Mouse (Mus musculus) gastrocnemius, adult 18-20 months (tissue): ENCODE results near the gene Apoh. TPM values are rescaled to one million over a fixed set of nuclear protein-coding genes. Genes with fewer than 3 reads are reported as not detected.
A peak's percentile ranks its signal among the peaks of the same experiment; 100 is the strongest.

Experiments
- DNase-seq: peaks from one replicate; pipeline ENCODE4 v3.0.0; 2021; ENCODE audit warnings: low spot score
- long read RNA-seq, 2 experiments: library from polyadenylated mRNA; stranded (forward); transcript quantifications; one replicate each; pipeline ENCODE4 v2.0.0; 2021
- total RNA-seq, 2 experiments: library from RNA; stranded (reverse); gene quantifications; 2 replicates each; pipeline ENCODE4 v1.2.3; 2021

Gene Apoh
- 1 to 10 TPM in 1 of 2 experiments, under 1 TPM in 1; 0.78 to 1.6 TPM for total RNA-seq
- long read RNA-seq, experiment 1, partial matches to known transcripts, result 0 of 1 reads
- long read RNA-seq, experiment 1, other reads (novel, unspliced or antisense), result 1 of 1 reads
- long read RNA-seq, experiment 2, partial matches to known transcripts, result 0 of 1 reads
- long read RNA-seq, experiment 2, other reads (novel, unspliced or antisense), result 1 of 1 reads

- DNase-seq, result peak; percentile 86
These were observed at the start of gene Apoh for GRCm38 (mm10) chr11:108342781-108343768. TSS of gene Apoh (plus strand) at chr11:108343354.

GRCm38 (mm10) chr11:108293843-108294242 is 49.3 kb upstream of the Apoh start:
- no peak for DNase-seq

DNA sequence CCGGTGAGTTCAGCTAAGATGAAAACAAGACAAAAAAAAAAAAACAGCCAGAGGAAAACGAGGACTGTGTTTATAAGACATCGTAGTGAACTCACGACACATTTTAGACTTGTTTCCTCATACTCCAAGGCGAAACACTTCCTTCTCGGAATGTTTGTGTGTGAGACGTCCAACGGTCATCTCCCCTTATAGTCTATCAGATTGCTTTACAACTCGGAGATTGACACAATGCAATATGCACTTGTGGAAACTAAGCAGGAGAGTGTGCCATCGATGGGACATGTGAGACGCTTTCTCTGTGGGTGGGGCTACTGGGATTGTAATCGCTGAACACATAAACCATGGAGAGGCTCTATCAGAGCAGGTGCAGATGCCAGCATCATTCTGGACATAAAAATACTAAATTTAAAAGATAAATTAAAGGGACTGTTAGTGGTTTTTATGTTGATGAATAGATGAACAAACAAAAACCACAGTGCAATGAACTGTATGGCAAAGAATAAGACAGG is 48.8 kb upstream of the Apoh start:
- no peak for DNase-seq

- no peak for DNase-seq
These were observed 47.8 kb upstream of the Apoh start for GRCm38 (mm10) chr11:108295373-108295772.

DNA sequence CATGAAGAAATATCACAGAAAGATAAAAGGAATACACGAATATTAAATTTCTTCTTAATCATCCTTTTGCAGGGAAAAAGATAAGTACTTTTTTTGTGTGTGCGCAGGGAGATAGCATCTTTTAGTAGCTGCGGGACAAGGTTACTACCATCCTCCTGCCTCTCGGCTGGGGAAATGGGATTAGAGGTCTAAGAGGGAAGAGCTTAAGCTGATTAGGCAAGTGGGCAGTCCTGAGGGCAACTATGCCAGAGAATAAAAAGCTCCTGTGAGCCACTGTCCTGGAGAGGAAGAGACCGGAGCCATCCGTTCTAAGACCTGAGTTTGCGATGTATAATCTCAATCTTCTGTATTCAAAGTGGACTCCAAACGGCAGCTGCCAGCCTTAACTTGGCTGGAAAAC is 45.2 kb upstream of the Apoh start:
- DNase-seq, result no peak

- DNase-seq, result peak; percentile 44
These were observed 43.2 kb upstream of the Apoh start for GRCm38 (mm10) chr11:108299913-108300312.

DNA sequence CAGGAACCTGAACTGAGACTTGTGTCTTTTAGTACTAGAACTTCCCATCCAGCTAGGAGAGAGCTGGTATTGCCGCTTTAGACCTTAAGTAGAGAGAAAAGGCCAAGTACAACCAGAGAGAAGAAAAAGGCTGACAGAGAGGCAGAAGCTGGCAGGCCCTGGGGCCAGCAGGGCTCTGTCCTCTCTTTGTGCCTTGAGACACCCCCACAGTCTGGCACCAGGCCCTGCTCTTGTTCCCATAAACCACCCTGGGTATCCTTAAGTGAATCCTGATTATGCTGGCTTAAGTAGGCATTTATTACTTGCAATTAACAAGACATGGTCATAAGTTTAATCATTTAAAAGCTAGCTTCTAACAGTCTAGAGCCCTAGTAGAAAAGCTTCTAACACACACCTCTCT is 42.7 kb upstream of the Apoh start:
- peak; percentile 23 for DNase-seq

- peak; percentile 85 for DNase-seq
These were observed 42.1 kb upstream of the Apoh start for GRCm38 (mm10) chr11:108301036-108301435.

DNA sequence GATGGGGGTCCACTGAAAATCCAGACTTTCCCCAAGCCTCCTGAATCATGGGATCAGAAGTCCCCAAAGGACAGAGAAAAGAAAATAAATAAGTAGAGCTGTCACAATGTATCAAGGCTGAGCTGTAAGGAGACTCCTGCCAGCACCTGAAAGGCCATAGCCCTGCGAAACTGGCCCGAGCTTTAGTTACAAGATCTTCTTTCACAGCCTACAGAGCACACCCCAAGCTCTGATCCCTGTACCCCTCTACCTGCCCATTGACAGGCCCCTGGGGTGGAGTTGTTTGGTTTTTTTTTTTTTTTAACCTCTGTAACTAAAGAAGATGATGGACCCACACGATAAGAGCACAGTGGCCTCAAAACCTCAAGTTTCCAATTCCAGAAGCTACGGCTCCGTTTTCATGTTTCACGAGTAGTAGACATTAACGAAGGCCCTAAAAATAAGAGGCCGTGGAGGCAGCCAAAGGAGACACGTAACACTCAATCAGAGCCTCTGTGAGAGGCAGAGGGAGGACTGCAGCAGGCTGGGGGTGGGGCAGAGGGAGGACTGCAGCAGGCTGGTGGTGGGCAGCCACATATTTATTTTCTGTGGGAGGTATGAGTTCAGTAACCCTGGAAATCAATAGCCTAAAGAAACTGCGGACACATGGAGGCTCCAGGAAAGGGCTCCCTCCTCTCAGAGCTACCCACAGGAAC is 41.2 kb upstream of the Apoh start:
- DNase-seq, result peak; percentile 69

- DNase-seq, result no peak
These were observed 39.4 kb upstream of the Apoh start for GRCm38 (mm10) chr11:108303787-108304186.

DNA sequence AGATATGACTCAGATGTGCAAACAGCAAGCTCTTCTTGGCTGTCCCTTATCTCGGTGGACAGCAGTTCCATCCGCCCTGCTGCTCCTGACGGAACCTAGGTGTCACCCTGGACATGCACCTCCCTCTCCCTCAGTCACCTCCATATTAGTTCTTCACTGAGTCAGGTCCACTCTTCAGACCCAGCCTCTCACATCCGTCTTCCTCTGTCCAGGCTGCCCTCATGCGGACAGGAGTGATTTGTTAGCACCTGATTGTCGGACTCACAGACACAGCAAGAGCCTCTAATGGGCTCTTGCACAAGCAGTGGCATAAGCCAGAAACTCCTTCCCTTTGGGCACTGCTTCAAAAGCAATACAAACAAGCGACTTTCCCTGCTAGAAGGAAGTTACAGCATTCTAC is 35.9 kb upstream of the Apoh start:
- DNase-seq, result no peak

- DNase-seq, result no peak
These were observed 34.9 kb upstream of the Apoh start for GRCm38 (mm10) chr11:108308253-108308652.

DNA sequence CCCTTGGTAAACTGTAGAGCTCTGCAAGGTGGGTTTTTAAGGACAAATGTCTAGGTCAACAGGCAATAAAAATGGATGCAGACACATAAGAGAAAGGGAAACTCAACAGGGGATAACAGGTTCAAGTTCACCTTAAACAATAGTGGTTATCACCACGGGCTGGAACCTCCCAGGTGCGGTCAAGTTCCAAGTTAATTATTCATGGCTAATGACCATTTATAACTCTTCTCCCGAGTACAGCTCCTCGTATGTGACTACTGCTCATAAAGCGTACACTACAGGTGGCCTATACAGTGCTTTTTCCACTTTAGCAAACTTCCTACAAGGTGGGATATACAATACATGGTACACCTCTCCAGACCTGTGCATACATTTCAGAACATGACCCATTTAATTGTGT is 33.4 kb upstream of the Apoh start:
- DNase-seq, result no peak

DNA sequence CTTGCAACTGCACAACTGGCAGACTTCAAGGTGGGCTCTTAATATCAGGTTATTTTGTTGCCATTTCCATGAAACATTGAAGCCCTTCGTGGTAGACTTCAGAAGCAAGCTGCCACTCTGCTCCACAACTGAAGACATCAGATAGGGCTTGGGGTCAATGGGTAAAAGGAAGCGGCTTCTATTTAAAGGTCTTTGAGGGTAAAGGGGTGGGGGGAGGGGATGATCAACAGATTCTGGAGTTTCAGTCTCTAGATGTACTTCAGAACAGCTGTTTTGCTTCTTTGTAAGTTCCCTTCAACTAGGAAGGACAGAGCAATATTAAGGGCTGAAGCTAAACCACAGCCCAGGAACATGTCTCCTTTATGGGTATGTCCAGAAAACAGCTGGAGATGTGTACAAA is 31.2 kb upstream of the Apoh start:
- no peak for DNase-seq

- DNase-seq, result no peak
These were observed 30.6 kb upstream of the Apoh start for GRCm38 (mm10) chr11:108312516-108312915.

- DNase-seq, result no peak
These were observed 27.4 kb upstream of the Apoh start for GRCm38 (mm10) chr11:108315736-108316135.

GRCm38 (mm10) chr11:108317878-108318277 is 25.3 kb upstream of the Apoh start:
- DNase-seq, result no peak

- no peak for DNase-seq
These were observed 24.0 kb upstream of the Apoh start for GRCm38 (mm10) chr11:108319162-108319561.

DNA sequence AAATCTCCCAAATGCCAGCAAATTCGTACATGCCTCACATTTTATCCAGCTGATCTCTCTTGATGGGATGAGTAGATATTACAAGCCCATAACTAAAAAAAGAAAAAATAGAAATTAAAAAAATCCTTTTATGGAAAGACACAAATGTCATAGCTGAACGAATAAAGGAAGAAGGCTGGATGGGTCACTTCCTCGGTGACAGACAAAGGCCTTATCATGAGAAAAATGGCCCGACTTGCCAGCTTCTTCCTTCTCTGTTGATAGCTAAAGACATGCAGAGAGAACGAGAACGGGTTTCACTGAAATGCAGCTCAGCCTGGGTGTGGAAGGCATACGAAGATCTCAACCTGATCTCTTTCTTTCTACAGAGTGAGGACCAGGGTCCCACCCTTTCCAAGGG is 22.6 kb upstream of the Apoh start:
- DNase-seq, result no peak

- DNase-seq, result no peak
These were observed 21.0 kb upstream of the Apoh start for GRCm38 (mm10) chr11:108322156-108322555.

- no peak for DNase-seq
These were observed 17.2 kb upstream of the Apoh start for GRCm38 (mm10) chr11:108325943-108326342.

DNA sequence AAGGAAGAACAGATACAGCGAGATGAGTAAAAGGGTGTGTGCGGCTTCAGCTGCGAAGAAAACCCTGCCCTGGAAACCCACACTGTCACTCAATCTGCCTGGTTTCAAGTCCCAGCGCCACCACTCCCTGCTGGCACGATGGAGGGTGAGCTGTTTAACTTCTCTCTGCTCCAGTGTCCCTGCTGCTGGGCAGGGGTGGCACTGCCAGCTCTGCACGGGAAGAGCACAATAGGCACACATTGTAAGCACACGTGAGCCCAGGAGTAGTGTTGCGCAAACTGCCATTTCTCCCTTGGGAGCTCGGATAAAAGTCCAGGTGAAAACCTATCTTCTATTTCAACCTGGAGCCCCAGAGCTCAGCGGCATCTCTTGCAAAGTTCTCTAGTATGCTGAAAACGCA is 12.3 kb upstream of the Apoh start:
- peak; percentile 30 for DNase-seq
